ENCODE assay signal across 20 mouse cellular contexts in genomic region chr4:65146936-65147335, GRCm38 (mm10). TPM values are rescaled to one million over a fixed set of nuclear protein-coding genes. Genes with fewer than 3 reads are reported as not detected.
"Had no signal": no experiment of that assay in that cellular context is flagged by ENCODE, and none has a peak within 500 bp of the region (broad histone marks: within the 10 kb centered on the region; RNA-seq: fewer than 3 reads in every experiment).

No protein-coding gene starts in this region.

- H3K4me3 ChIP-seq: intestine, embryonic 15.5 days; left cerebral cortex, adult 2 months; limb, embryonic 13.5 days; liver, embryonic 13.5 days; midbrain, embryonic 10.5 days; midbrain, embryonic 13.5 days; myocyte; neural tube, embryonic 13.5 days had no signal

- H3K27me3 ChIP-seq: intestine, embryonic 15.5 days; limb, embryonic 13.5 days; liver, embryonic 13.5 days; midbrain, embryonic 13.5 days; neural tube, embryonic 13.5 days had no signal

- H3K36me3 ChIP-seq: intestine, embryonic 15.5 days; limb, embryonic 13.5 days; liver, embryonic 13.5 days; midbrain, embryonic 10.5 days; midbrain, embryonic 13.5 days; neural tube, embryonic 13.5 days had no signal

- H3K4me2 ChIP-seq: intestine, embryonic 15.5 days; limb, embryonic 13.5 days; liver, embryonic 13.5 days; midbrain, embryonic 13.5 days; neural tube, embryonic 13.5 days had no signal

- H3K27ac ChIP-seq: intestine, embryonic 15.5 days; left cerebral cortex, adult 2 months; limb, embryonic 13.5 days; liver, embryonic 13.5 days; macrophage; midbrain, embryonic 10.5 days; midbrain, embryonic 13.5 days; neural tube, embryonic 13.5 days had no signal

- ATAC-seq: intestine, embryonic 15.5 days; midbrain, embryonic 13.5 days; midbrain, embryonic 16.5 days had no signal

- H3K9ac ChIP-seq: intestine, embryonic 15.5 days; limb, embryonic 13.5 days; liver, embryonic 13.5 days; midbrain, embryonic 13.5 days; neural tube, embryonic 13.5 days had no signal

- H3K4me1 ChIP-seq: intestine, embryonic 15.5 days; limb, embryonic 13.5 days; liver, embryonic 13.5 days; midbrain, embryonic 10.5 days; midbrain, embryonic 13.5 days; neural tube, embryonic 13.5 days had no signal

- H3K9me3 ChIP-seq: intestine, embryonic 15.5 days; limb, embryonic 13.5 days; liver, embryonic 13.5 days; midbrain, embryonic 10.5 days; midbrain, embryonic 13.5 days; neural tube, embryonic 13.5 days had no signal

- DNase-seq: kidney, adult 11 months; kidney, postnatal 14 days; layer of hippocampus, postnatal 36 days; liver, embryonic 13.5 days; lung, adult 2 months; lung, postnatal 10 days; right cerebral cortex, adult 18-20 months; right cerebral cortex, postnatal 14 days; right cerebral cortex, postnatal 4 days; thymus, adult 18-20 months; thymus, postnatal 36 days had no signal

RNA-seq across cellular contexts. Expression of gene Pappa, which starts 23.0 kb away (rescaled TPM):
- polyA plus RNA-seq: macrophage had no signal
